Mouse (Mus musculus) testis, adult 2 months (tissue): ENCODE measurements at regions not wholly inside any gene's neighbourhood (a gene's known extent, or its start where the extent isn't known, plus 50 kb on each side); places are given as distances from the start of the nearest gene placed in this dataset.

Source experiments
- CTCF ChIP-seq: fragments of 200-500 bp; IDR thresholded peaks from 2 replicates; pipeline ENCODE4 v1.5.1; 2012; ENCODE audit warnings: low read depth, mild to moderate bottlenecking, inconsistent platforms, low read length, moderate library complexity; ENCODE audit not compliant: control insufficient read depth, insufficient read depth, insufficient replicate concordance
- POLR2A ChIP-seq: fragments of 200-500 bp; IDR thresholded peaks from 2 replicates; pipeline ENCODE4 v1.6.1; 2012; ENCODE audit warnings: low read depth, mild to moderate bottlenecking, inconsistent platforms, low read length, moderate library complexity; ENCODE audit not compliant: control insufficient read depth

GRCm38 (mm10) chr6:138873610-138874009 lies 215.3 kb upstream of the Igbp1b start:
- TF ChIP-seq CTCF: no peak
- no peak for TF ChIP-seq POLR2A
